Mouse (Mus musculus) spleen, postnatal 10 days (tissue): Measurements from ENCODE around the gene P2ry6.
A peak's percentile ranks its signal among the peaks of the same experiment; 100 is the strongest.

Experiments
- DNase-seq, 2 experiments: peaks; one replicate each; pipeline ENCODE4 v3.0.0; 2021 to 2022; ENCODE audit warnings: low spot score in 2 of 2

Gene P2ry6

GRCm38 (mm10) chr7:100916526-100916925 is 57.9 kb downstream of the P2ry6 start:
- no peak for DNase-seq

DNA sequence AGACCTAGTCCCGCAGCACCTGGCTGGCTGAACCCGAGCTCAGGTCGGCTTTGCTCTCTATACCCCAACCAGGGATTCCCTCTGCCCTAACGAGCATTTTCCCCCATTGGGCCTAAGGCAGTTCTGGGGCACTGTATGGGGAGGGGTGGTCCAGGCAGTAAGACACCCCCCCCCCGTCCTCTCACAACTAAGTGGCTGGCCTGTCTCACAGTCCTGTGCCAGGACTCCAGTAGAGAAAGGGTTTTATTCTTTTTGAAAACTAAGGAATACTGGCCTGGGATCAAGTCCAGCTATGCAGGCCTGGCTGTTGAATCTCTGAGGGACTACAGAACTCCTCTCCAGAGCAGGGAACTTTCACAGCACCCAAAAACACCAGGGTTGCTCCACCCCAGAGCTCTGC is 59.2 kb downstream of the P2ry6 start:
- DNase-seq: no peak

DNA sequence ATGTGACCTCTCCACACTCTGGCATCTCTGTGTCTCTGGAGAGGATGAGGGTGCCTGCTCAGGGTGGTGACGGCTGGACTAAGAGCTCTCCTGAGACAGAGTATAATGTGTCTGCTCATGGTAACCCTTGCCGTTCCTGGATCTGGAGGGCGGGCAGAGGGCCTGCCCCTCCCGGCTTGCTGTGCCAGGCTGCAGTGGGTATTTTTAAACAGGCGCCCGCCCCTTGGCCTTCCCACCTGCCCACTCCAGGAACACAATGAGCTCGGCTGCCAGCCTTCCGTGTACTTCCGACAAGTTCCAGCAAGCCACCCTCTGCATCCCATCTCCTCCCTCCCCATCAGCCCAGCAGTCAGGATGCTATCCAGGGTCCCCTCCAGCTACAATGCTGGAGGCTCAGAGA is 62.7 kb downstream of the P2ry6 start:
- DNase-seq: no peak

GRCm38 (mm10) chr7:100911246-100911770 is 63.1 kb downstream of the P2ry6 start:
- no peak for DNase-seq

DNA sequence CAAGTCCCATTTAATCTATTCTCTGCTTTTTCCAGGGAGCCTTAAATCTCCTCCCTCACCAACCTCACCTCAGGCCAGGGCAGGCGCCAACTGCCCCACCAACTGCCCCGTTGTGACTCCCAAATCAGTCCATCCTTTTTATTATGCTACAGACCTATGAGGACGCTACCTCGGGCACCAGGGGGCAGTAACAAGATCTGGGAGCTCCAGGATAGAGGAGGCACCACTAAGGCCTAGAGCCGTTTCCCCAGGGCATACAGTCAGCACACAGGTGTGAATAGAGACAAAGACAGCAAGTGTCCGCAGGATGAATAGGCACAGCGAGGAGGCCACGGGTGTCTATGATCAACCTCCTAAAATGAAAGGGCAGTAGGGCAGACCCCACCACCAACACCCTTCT is 65.9 kb downstream of the P2ry6 start:
- DNase-seq: peak in 1 of 2 experiments; percentile 55

GRCm38 (mm10) chr7:100908061-100908460 is 66.4 kb downstream of the P2ry6 start:
- no peak for DNase-seq

DNA sequence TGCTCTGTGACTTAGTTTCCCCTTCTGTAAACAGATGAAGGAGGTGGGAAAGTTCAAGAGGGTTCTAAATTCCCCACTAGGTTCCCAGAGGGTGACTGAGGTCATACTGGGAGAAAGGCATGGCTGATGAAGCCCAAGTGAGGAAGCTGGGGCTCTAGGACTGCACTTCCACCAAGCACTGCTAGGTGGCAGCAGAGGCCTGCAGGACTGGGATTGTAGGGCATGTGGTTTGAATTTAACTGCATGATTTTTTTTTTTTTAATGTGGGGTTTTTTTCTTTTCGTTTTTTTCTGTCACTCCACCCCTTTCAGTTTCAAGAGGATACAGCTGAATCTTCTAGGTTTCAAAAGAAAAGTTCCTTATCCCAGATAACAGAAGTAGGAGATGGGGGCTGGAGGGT is 67.2 kb downstream of the P2ry6 start:
- peak; percentile 61 to 82 for DNase-seq

DNA sequence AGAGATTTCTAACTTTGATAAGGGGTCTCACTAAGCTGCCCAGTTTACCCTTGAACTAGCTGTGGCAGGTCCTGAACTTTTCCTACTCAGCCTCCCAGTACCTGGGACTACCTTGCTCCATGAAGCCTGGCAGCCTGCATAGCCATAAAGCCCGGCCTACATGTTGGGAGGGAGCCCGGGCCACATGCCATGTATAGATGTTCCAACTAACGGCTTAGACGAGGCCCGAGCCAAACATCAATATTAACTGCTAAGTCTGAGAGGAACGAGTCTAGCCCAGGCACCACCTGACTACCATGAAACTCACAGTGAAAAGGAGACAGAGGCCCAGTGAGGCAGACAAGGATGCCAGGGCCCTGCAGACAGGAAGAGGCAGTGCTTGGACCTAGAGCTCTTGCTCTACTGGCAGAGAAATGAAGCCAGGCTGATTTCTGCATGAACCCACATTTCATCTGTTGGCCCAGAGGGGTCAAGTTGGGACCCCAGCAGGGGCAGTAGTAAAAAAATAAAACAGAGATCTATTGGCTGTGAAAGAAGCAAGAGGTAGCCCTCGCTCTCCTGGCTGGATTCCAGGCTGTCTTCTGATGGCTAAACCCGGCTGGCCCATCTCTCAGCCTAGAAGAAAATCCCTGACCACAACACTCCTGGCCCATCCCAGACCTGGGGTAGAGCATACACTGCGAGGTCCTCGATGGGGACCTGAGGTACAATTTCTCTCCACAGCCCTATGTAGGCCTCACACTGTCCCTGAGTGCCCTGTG is 68.2 kb downstream of the P2ry6 start:
- DNase-seq: no peak

- DNase-seq: no peak
These were observed 69.4 kb downstream of the P2ry6 start for GRCm38 (mm10) chr7:100905037-100905436.

- no peak for DNase-seq
These were observed 69.8 kb downstream of the P2ry6 start for GRCm38 (mm10) chr7:100904612-100905011.

GRCm38 (mm10) chr7:100902451-100903137 is 71.9 kb downstream of the P2ry6 start:
- DNase-seq: no peak

DNA sequence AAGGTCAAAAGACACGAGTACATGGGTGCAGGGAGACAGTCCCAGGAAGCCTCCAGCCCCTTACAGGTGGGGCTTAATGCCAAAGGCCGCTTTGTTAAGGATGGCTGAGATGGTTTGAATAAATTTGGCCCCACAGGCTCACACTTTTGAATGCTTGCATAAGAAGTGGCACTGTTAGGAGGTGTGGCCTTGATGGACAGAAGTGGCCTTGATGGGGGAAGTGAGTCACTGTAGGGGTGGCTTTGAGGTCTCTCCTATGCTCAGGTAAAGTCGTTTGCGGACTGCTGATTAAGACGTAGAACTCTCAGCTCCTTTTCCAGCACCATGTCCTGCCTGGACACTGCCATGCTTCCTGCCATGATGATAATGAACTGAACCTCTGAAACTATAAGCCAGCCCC is 76.6 kb downstream of the P2ry6 start:
- DNase-seq: no peak

DNA sequence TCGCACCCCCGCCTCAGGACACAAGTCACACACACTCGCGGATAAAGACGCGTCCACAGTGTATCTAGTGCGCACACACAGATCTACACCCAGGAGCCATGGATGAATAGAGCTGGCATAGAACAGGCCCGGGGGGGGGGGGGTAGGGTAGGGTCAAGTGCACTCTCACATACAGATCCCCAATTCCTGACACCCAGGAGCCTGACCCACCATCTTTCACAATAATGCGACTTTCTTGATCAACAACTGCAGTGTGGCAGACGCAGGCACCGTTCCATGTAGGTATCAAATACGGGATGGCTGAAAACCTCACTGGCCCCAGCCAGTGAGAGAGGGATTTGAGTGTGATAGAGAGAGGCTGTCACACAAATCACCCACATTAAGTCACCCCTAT is 79.6 kb downstream of the P2ry6 start:
- DNase-seq: no peak

GRCm38 (mm10) chr7:100894057-100894832 is 80.2 kb downstream of the P2ry6 start:
- no peak for DNase-seq

DNA sequence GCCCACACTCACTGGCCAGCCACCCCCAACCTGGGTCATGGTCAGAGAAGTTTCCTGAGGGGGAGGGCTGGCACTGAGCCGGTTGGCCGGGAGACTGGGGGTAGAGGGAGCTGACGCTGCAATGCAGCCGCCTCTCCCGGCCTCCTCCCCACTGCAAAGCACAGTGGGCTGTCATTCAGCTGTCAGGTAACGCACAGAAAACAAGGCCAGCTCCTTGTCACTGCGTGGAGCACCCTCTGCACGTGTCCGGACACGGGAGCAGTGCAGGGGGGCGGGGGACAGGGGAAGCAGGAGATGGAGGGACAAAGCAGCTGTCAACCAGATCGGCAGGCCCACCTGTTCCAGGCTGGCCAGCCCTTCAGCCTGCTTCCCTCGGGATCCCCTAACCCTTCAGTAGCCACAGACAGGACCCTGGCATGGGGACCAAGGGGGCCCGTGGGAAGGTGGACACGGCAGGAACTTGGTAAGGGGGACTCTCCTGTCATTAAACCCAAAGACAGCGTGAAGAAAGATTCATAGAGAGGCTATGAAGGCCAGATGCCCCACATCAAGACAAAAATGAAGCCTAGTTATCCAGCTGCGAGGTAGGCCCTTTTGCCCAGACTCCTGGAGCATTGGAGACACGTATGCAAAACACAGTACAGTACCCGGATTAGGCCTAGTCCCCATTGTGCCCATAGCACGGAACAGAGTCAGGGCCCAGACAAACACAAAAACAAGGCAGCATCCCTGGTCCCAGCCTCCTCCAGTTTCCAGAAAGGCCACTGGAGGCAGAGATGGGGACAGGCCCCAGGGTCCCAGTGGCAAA is 81.0 kb downstream of the P2ry6 start:
- no peak for DNase-seq
